Mouse (Mus musculus) large intestine, adult 2 months (tissue): ENCODE results near the gene Mif. TPM values are rescaled to one million over a fixed set of nuclear protein-coding genes. Genes with fewer than 3 reads are reported as not detected.
"Not testable (repeated sequence)": the region's sequence is repeated elsewhere in the genome, so short reads cannot be mapped to it uniquely, and the experiment has no call there.

Experiments
- DNase-seq: peaks from one replicate; pipeline ENCODE4 v3.0.0-alpha.2; 2012; ENCODE audit warnings: low read depth, low spot score
- WGBS: fragments of 180-500 bp; shearing (Covaris S2); methylation state at CpG from one replicate; pipeline ENCODE4 v1.1.7; 2018; 5-methylcytosine and 5-hydroxymethylcytosine counted together
- polyA plus RNA-seq: library from polyadenylated mRNA; depleted of rRNA; stranded (reverse); fragments of >200 nt; gene quantifications from 2 replicates; pipeline ENCODE4 v1.2.3, GENCODE M21; 2012

The Mif gene
- polyA plus RNA-seq, 1 experiment, result 807 TPM

DNA sequence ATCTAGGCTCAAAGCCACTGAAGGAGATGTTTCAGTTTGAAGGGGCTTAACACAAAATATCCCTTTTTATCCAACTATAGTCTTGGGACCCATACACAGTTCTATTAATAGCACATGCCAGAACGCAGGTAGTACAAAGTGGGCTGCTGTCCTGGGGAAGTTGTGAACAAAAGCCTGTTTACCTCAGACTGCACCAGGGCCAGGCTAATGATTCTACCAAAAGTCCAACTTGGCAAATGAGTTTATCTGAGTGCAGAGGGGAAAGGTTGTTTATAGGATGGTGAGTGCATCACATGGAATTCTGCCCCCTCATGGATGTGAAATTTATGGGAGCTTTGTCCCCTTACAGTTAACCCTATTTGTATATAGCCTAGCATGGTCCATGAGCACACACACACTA is 15.2 kb downstream of the Mif start:
- no peak for DNase-seq
- WGBS, result 61% methylated on average over 1 of the region's 1 CpGs

DNA sequence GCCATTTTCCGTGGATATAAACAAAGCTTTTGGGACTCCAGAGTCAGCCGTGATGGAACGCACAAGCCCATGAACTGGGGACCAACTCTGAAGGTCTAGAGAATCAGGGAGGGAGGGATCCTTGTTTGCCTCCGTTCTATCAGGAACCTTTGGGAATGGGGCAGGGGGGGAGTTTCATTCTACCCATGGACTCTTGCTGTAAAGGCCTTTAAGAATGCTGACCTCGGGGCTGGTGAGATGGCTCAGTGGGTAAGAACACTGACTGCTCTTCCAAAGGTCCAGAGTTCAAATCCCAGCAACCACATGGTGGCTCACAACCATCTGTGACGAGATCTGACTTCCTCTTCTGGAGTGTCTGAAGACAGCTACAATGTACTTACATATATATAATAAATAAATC is 16.1 kb downstream of the Mif start:
- 83% methylated on average over 6 of the region's 6 CpGs for WGBS
- not testable (repeated sequence) for DNase-seq

DNA sequence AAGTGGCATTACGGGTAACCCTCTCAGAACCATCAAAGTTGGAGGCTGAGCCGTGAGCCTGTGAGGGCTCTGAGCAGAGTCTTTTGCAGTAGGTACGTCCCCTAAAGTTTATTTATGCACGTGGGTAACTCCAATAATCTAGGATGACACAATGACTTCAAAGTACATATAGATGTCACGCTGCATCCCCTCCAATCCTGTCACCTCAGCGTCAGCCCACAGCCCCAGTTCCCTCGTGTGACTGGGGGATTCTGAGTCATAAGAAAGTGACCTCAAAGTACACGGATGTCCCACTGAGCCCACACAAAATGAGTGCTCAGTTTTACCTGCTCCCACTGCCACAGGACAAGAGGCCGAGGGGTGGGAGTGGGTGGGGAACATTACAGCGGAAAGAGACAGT is 20.9 kb downstream of the Mif start:
- DNase-seq, result no peak
- 86% methylated on average over 10 of the region's 10 CpGs for WGBS

DNA sequence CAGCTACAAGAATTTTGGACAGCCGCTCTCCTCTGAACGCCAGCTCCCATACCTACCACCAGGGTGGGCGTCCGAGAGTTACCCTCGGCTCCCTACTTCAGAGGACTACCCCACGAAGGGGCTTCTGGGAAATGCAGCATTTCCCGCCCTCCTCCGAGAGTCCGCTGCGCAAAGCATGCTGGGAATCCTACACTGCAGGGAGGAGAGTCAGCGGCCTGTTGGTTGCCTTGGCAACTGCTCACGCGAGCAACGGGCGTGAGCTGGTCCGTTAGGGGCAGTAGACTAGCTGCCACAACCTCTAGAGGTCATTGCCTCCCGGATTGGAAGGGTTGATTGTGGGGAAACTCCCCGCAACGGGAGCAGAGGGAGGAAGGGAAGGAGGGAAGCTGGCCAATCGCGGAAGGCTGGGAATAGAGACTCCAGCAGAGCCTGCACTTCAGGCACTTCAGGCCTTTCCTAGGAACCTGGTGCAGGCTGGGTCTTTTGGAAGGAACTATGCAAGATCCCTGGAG is 22.7 kb downstream of the Mif start, which contains the start of gene Gstt2:
Gstt2 (minus strand) TSS at position 177 of the 512 bp plus-strand sequence.
- WGBS, result under 1% methylated on average over 21 of the region's 21 CpGs
- peak; percentile 88 for DNase-seq

DNA sequence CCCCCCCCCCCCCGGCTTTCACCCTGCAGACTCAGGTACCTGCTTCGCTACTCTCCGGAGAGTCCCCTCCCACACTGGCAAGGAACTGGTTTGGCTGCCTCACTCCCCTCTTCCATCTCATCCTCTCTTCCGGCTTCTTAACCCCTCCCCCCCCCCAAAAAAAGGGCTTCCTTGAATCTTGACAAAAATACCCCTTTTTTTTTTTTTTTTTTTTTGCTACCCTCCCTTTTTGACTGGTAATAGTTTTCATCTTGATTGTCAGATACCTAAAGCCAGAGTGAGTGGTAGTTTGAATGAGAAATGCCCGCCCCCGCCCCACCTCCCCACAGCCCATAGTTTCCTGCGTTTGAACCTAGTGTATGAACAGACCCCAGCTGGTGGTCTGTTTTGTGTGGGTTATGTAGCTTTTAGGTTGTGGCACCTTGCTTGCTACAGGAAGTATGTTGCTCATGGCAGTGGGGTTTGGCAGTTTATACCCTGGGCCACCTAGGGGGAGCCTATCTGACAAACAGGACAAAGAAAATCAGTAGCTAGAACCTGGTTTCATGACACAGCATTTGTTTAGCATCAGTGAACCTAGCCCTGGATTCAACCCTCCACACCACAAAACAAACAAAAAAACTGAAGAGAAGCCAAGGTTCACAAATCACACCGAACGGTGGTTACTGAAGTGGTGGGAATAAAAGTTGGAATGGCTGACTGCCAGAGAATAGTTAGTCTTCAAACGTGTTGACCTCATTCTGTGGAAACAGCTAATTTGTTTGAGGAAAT is 24.1 kb downstream of the Mif start:
- DNase-seq, result no peak
- WGBS, result 6% methylated on average over 10 of the region's 10 CpGs

DNA sequence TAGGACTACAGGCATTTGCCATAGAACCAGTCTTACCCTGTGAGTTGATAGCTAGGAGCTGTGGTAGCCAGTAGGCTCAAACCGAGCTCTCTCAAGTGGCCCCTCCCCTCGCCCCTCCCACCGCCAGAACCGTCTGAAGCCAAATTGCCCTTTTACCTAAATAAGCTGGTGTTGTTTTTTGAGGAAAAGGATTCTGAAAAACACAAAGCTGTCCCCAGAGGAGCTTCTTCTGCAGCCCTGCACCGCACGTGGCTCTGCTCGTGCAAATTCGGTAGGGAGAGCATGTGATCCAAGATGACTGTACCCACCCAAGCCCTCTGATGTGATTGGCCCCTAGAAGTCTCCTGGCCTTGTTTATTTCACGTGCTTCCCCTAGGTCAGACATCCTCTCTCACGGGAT is 24.7 kb downstream of the Mif start:
- WGBS, result 1% methylated on average over 10 of the region's 10 CpGs
- no peak for DNase-seq

DNA sequence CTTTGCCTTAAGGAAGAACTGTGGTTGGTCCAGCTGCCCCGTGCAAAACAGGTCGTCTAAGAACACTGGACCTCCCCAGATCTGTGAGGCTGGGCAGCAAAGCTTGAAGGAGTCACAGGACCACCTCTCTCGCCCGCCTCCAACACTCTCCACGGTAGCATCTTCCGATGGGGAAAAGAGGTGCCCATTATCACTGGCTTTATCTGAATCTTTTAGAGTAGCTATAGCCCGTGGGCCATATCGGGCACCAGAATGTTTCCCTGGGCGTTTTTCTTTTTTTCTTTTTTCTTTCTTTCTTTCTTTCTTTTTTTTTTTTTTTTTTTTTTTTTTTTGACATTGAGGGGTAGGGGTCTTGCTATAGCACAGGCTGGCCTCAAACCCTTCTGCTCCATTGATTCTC is 25.3 kb downstream of the Mif start:
- no peak for DNase-seq
- 7% methylated on average over 9 of the region's 9 CpGs for WGBS

DNA sequence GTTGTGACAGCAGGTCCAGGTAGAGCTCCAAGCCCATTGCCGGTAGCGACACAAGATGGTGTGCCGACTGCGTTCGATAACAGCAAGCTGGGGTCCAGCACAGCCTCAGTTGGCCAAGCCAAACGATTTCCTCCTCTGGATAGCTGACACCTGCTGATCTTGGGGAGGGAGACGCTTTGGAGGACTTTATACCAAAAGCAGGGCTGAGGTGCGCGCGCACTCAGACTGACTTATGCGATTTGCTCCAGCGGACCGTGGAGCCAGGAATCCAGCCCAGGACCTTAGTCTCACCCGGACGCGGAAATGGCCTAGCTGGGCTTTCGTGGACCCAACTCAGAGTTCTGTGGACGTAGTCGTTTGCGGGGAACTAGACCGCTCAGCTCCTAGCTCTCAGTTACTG is 25.8 kb downstream of the Mif start:
- peak; percentile 82 for DNase-seq
- whole genome bisulfite sequencing, result 4% methylated on average over 21 of the region's 21 CpGs

DNA sequence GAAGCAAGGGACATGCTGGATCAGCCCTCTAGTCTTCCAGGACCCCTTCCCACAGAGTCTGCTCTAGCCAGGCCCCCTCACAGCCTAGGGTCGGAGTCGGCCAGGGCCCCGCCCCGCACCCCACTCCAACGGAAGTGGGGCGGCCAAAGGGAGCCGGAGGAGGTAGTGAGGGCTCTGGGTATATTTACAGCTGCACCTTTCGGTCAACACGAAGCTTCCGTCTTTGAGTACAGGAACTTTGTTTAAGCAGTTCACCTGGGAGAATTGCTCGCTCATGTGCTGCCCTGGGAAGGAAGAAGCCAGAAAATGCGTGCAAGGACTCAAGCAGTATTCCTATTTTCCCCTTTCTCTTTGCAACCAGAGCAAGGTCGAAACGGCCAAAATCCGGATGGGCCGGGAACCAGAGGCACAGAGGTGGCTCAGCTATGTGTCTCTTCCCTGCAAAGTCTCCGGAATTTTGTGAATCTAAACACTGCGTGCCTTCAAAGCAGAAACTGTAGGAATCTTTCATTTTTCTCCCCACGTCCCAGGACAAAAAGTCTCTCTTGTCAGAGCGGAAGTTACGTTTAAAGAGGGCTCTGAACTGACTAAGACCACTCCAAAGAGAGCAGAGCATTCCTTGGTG is 26.5 kb downstream of the Mif start:
- no peak for DNase-seq
- WGBS, result 5% methylated on average over 21 of the region's 21 CpGs

DNA sequence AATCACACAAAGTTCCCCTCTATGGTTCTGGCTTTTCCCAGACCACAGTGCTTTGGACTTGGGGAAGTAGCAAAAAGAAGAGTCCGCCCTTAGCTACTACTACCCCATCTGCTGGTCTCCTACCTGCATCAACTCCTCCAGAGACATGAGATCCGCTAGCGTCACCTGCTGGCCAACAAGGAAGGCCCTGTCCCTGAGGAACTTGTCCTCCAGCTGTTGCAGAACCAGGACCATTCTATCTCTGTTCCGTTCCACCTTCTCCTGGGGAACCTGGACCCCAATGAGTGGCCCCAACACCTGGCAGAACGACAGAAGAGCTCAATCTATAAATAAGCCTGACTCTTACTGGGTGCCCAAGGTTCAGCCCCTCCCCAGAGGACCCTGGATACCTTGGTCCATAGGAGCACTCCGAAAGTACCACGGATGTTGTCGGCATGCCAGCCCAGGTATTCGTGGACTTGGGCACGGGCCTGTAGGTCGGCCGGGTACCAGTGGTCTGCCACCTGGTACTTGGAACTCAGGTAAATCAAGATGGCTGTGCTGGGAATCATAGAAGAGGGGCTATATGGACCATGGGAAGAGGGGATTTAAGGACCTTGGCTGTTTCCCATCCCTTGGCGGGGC is 27.7 kb downstream of the Mif start:
- DNase-seq, result no peak
- 46% methylated on average over 13 of the region's 13 CpGs for WGBS

DNA sequence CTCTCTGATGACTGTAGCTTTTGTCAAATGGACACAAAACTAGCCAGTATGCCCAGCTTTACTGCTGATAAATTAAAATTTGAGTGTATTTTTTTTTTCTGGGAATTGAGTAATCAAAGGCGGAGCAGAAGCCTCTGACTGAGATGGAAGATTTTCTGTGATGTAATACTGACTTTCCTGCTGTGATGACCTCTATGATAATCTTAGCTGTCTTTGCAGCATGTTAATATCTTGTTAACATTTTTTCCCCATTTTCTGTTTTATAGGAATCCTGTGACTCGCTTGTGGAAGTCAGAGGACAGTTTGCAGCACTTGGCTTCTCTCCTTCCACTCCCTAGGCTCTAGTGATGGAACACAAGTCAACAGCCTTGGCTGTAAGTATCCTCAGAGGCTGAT is 29.8 kb downstream of the Mif start:
- whole genome bisulfite sequencing, result 79% methylated on average over 2 of the region's 2 CpGs

DNA sequence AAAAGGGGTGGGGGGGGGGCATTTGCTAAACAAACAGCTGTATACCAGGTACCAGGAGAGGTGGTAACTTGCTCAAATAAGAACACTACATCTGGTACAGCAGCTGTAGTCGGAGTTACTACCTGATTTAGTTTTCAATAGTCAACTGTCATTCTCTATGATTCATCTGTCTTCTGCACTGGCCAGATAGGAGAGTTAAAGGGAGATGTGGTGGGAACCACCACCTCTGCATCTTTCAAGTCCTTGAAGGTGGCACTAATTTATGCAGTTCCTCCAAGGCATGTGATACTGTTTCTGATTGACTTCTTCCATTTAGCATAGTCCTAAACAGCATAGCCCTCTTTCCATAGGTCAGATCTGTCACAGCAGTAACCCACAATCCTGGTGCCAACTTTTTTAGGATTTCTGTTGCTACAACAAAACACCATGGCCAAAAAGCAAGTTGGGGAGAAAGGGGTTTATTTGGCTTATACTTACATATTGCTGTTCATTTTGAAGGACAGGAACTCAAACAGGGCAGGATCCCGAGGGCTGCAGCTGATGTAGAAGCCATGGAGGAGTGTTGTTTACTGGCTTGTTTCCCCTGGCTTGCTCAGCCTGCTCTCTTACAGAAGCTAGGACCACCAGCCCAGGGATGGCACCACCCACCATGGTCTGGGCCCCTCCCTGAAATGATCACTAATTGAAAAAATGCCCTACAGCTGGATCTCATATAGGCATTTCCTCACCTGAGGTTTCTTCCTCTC is 30.3 kb downstream of the Mif start:
- WGBS, result 77% methylated on average over 2 of the region's 2 CpGs
- DNase-seq, result no peak

More for the DNA sequence above, 29.8 kb downstream of the Mif start:
- no peak for DNase-seq

DNA sequence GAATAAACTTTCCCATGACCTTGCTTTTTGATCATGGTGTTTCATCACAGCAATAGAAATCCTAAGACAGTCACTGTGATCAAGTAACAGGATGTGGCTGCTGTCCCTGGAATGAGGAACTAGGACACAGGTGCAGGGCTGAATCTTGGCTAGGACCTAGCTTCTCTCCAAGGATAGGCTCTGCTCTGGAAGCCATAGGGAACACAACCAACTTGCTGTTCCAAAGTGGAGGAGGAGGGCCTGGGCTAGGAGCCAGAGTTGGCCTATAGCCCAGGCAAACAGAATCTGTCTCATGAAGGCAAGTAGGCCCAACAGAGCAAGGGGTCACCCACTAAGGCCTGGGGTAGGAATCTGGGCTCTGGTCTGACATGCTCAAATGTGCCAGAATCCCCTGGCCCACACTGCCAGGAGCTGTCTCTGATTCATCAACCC is 31.5 kb downstream of the Mif start:
- DNase-seq, result no peak

DNA sequence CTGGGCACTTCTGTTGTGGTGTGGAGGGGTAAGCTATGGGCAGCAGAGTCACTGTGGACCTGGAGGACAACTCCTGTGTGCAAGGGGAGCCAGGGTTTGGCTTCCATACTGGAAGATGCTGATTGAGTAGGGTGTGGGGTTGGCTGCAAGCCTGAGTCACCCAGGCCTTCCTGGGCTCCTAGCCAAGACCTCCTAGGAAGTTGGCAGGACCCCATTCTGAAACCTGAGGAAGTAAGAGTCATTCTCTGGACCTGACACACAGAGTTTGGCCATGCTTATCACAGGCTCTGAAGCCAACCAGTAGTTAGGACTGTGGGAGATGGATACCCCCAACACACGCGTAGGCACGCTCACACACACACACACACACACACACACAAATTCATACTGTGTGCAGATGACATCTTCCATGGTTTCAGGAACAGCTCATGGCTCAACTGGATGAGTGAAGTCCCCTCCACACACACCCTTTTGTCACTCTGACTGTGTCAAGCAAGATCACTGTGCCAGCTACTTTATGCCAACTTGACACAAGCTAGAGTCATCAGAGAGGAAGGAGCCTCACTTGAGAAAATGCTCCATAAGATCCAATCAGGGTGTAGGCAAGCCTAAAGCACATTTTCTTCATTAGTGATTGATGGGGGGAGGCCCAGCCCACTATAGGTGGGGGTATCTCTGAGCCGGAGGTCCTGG is 32.2 kb downstream of the Mif start:
- DNase-seq, result no peak
- WGBS, result 93% methylated on average over 4 of the region's 4 CpGs

DNA sequence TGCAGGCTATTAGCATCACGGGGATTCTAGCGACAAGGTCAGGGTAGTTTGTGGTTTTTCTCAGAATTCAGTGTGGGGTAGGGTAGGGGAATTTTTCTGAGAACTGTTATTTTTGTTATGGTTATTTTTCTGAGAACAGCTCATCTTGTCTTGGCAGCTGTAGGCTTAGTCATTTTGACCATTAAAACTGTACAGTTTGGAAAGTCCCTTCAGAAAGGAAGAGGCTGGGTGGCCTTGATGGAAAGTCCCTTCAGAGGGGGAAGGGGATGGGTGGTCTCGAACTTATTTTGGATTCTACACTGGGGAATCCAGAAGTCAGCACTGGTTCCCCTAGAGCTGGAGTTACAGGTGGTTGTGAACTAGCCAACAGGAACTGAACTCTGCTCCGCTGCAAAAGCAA is 35.5 kb downstream of the Mif start:
- no peak for DNase-seq
- WGBS, result 75% methylated on average over 4 of the region's 4 CpGs

DNA sequence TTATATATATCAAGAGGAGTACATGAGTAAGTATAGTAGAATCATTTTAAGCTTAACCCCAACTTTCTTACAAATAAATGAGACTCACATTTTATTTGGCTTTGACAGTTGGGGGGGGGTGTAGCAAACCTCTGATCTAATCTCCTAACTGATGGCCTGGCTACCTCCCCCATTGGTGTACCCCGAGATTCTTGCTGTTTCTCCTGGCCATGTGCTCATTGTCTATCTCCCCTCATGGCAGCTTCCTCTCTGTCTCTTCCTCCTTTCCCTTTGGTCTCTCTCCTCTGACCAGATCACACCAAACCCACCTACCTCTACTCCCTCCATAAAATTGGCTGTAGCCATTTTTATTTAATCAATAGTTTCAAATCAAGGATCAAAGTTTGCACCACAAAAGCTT is 36.3 kb downstream of the Mif start:
- WGBS, result 96% methylated on average over 1 of the region's 1 CpGs
- DNase-seq, result no peak

DNA sequence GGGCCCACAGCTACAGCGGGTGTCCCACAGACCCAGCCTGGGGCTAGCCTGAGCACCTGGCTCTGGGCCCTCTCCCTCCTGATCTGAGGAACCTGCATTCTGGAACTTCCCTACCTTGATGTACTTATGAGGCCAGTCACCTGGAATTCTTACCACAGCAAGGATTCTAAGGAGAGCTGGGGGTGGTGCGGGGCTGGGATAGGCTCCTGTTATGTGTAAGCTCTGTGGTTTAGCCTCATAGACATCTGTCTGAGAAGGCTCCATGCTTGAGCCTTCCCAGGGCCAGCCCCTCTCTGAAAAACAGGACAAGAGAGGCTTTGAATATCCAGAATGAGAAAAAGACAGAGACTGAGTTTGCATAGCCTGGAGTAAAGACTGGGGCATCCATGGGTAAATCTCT is 37.6 kb downstream of the Mif start, which contains the start of gene Gstt4:
Gstt4 (minus strand) TSS at position 101 of the 400 bp plus-strand sequence.
- WGBS, result 93% methylated on average over 2 of the region's 2 CpGs
- DNase-seq, result no peak

DNA sequence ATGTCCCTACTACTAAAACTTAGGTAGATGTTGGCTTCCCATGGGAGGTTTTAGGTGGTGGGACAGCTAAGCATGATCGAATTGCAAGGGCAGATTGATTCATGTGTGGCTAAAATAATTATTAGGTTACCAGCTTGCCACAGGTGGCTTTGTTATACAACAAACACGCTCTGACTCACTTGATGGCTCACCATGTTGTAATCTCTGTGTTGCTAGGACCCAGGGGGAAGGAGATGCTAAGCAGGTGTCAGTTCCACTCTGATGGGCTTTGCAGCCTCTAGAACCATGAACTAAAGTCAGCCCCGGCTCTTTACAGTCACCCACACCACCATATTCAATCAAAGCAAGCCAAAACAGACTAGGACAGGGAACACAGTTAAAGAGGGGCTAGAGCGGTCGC is 40.2 kb downstream of the Mif start:
- DNase-seq, result no peak
- 89% methylated on average over 5 of the region's 5 CpGs for WGBS

DNA sequence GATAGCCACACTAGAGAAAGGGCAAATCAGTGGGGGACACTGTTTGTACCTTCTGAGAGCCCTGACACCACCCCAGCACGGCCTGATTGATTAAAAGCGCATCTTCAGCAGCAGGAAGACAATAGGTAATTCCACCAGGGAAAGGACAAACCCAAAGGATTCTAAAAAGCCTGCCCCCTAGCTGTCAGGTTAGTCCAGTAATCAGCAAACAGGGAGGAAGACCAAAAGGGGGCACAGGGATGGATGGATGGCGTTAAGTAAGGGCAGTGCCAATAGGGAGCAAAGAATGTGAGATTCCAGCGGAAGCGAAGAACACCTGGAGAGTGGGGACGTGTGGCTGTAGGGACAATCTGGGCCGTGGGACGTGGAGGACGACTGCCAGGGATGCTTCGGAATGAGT is 41.4 kb downstream of the Mif start:
- no peak for DNase-seq
- WGBS, result 61% methylated on average over 10 of the region's 10 CpGs
